Mouse (Mus musculus) stomach, embryonic 14.5 days (tissue): ENCODE measurements around the gene Atg2a. TPM values are rescaled to one million over a fixed set of nuclear protein-coding genes. Genes with fewer than 3 reads are reported as not detected.
"Not testable (repeated sequence)": the region's sequence is repeated elsewhere in the genome, so short reads cannot be mapped to it uniquely, and the experiment has no call there.

Experiments
- ATAC-seq: fragments of 200-750 bp; cut with Nextera tagmentation; 2 replicates; pipeline ENCODE4 v1.8.0; 2017; ENCODE audit warnings: low read depth, moderate TSS enrichment; ENCODE audit not compliant: insufficient number of reproducible peaks, insufficient read depth, low FRiP score
- H3K27ac ChIP-seq: fragments of 300-500 bp; sonication (generic); 2 replicates; pipeline ENCODE4 v1.5.1; 2014; ENCODE audit warnings: mild to moderate bottlenecking, low read length, moderate library complexity, mixed read lengths
- H3K27me3 ChIP-seq: fragments of 300-500 bp; sonication (generic); 2 replicates; pipeline ENCODE4 v1.6.1; 2014; ENCODE audit warnings: low read length, control low read depth, mixed read lengths; ENCODE audit not compliant: control insufficient read depth, insufficient read depth
- H3K36me3 ChIP-seq: fragments of 300-500 bp; sonication (generic); 2 replicates; pipeline ENCODE4 v1.6.1; 2014; ENCODE audit warnings: mild to moderate bottlenecking, control low read depth, low read length, moderate library complexity, mixed read lengths; ENCODE audit not compliant: control insufficient read depth, insufficient read depth
- H3K4me1 ChIP-seq: fragments of 300-500 bp; sonication (generic); 2 replicates; pipeline ENCODE4 v1.6.1; 2014; ENCODE audit warnings: low read length, control low read depth, mixed read lengths; ENCODE audit not compliant: control insufficient read depth, insufficient read depth
- H3K4me2 ChIP-seq: fragments of 300-500 bp; sonication (generic); replicated peaks from 2 replicates; pipeline ENCODE4 v1.6.1; 2014; ENCODE audit warnings: low read depth, low read length, control low read depth
- H3K4me3 ChIP-seq: fragments of 300-500 bp; sonication (generic); 2 replicates; pipeline ENCODE4 v1.5.1; 2014; ENCODE audit warnings: low read depth, low read length, control low read depth
- H3K9ac ChIP-seq: fragments of 300-500 bp; sonication (generic); replicated peaks from 2 replicates; pipeline ENCODE4 v1.6.1; 2014; ENCODE audit warnings: low read depth, mild to moderate bottlenecking, control low read depth, low read length, moderate library complexity, mixed read lengths
- H3K9me3 ChIP-seq: fragments of 300-500 bp; sonication (generic); 2 replicates; pipeline ENCODE4 v1.6.1; 2016; ENCODE audit warnings: low read depth, low read length, control low read depth; ENCODE audit not compliant: control insufficient read depth
- WGBS: fragments of 180-500 bp; shearing (Covaris S2); extraction: QIAGEN DNeasy Blood & Tissue Kit; methylation state at CpG from one replicate; pipeline ENCODE4 v1.1.7; 2014; 5-methylcytosine and 5-hydroxymethylcytosine counted together
- microRNA counts: library from miRNA; unstranded; fragments of <30 nt; microRNA quantifications from one replicate; lab custom pipeline; 2016
- microRNA-seq: library from miRNA; unstranded; fragments of <30 nt; microRNA quantifications from one replicate; pipeline ENCODE4, GENCODE M21; 2016
- polyA plus RNA-seq: library from polyadenylated mRNA; unstranded; fragments of >200 nt; fragmentation: Nextera tagmentation; extraction: Ambion mirVana; gene quantifications from 2 replicates; pipeline ENCODE4 v1.2.1, GENCODE M21; 2014

The Atg2a gene
- polyA plus RNA-seq, 1 experiment from 2014 or later = 10.4 TPM

DNA sequence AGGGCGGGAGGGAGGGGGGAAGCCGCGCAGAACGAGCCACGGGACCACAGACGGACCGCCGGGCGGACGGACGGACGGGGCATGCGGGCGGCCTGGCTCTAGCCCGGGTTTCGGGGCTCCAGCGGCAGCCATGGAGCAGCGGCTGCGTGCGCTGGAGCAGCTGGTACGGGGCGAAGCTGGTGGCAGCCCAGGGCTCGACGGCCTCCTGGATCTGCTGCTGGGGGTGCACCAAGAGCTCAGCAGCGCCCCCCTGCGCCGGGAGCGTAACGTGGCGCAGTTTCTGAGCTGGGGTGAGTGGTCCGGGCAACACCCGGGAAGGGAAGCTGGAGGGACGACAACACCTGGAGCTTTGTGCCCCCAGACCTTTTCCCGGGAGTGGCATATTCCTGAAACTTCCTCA, 65.1 kb downstream of the Atg2a start:
- no peaks in the 10 kb centered on the region for H3K27me3 ChIP-seq
- peaks cover 16% of the 10 kb centered on the region for H3K4me1 ChIP-seq
- H3K9ac ChIP-seq = peak overlapping the region; percentile 48; the same call in 1 of the 2 replicates
- peak; percentile 70 for ATAC-seq
- H3K4me2 ChIP-seq = peak overlapping the region; percentile 48
- H3K9me3 ChIP-seq = no peaks in the 10 kb centered on the region
- H3K36me3 ChIP-seq = peaks cover 10% of the 10 kb centered on the region; the same call in 1 of the 2 replicates
- WGBS = 0% methylated on average over 28 of the region's 34 CpGs
- H3K27ac ChIP-seq = peak overlapping the region; percentile 40; the same call in 1 of the 2 replicates
- peak overlapping the region; percentile 56 for H3K4me3 ChIP-seq

DNA sequence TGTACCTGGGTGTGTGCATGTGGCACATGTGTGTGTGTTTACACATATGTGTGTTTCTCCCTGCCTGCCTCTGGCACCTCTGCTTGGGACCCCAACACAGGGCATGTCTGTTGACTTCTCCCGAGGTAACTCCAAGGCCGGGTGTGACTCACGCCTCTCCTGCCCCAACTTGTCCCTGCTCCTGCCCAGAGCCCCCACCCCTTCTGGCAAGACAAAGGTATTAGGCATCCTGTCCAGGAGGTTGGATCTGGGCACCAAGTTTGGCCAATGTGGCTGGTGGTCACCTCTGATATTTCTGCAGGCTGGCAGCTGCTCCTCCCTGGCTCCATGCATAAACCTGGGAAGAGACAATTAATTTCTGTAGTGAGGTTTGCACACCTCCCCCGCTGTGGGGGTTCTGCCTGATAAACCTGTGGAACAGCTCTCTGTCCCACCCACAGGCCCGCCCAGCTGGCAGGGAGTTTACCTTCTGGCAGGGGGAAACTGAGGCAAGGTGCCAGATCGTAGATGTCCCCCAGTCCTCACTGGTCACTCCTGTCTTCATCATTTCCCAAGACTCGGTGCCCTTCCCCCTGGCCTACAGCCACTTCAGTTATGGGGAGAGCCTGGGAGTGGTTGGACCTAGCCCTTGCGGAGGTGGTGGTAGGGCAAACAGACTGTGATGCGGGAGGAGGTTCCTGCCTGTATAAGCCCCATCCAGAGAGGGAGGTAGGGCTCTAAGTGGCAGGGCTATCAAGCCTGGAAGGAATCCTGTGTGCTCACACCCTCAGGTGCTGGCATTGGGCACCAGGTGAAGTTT, 66.5 kb downstream of the Atg2a start:
- Histone ChIP-seq H3K4me3 (peak overlapping the region; percentile 56), H3K9me3 (no peaks in the 10 kb centered on the region), H3K4me2 (peak overlapping the region; percentile 48), H3K27me3 (no peaks in the 10 kb centered on the region), H3K9ac (no peak overlapping the region), H3K36me3 (peaks cover 10% of the 10 kb centered on the region; the same call in 1 of the 2 replicates), H3K27ac (peak overlapping the region; percentile 71; the same call in 1 of the 2 replicates), H3K4me1 (peaks cover 16% of the 10 kb centered on the region)
- WGBS = 59% methylated on average over 9 of the region's 9 CpGs
- no peak for ATAC-seq

DNA sequence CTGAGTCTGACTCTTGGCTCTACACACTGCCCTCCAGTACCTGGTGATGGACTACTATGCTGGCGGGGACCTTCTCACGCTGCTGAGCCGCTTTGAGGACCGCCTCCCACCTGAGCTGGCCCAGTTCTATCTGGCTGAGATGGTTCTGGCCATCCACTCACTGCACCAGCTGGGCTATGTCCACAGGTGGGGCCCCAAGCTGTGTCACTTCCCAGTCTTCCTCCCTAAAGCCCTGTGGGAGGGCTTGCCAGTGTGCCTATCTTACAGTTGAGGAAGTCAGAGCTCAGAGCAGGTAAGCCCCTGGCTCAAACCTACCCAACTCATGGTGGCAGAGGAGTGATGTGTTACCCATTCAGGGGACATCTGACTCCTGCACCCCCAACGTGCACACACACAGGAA, 68.7 kb downstream of the Atg2a start:
- Histone ChIP-seq H3K27me3 (no peaks in the 10 kb centered on the region), H3K9ac (no peak overlapping the region)
- 81% methylated on average over 5 of the region's 5 CpGs for WGBS

DNA sequence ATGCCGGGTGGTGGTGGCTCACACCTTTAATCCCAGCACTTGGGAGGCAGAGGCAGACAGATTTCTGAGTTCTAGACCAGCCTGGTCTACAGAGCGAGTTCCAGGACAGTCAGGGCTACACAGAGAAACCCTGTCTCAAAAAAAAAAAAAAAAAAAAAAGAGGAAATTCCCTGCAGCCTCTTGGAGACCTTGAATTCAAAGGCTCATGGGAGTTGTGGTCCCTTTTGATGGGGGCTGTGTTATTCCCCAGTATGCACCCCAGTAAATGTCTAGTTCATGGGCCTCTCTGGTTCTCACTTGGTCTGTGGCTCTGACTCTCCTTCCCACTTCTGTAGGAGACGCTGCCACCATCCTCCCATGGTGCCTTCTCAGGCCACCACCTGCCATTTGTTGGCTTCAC, 70.3 kb downstream of the Atg2a start:
- not testable (repeated sequence) for H3K27me3 ChIP-seq, H3K27ac ChIP-seq, H3K9ac ChIP-seq, ATAC-seq, H3K9me3 ChIP-seq, H3K4me2 ChIP-seq, H3K4me3 ChIP-seq
- Histone ChIP-seq H3K36me3 (peaks cover 42% of the 10 kb centered on the region), H3K4me1 (peaks cover 14% of the 10 kb centered on the region)
- 97% methylated on average over 3 of the region's 3 CpGs for WGBS

More for the DNA sequence above, 68.7 kb downstream of the Atg2a start:
- peaks cover 16% of the 10 kb centered on the region for H3K4me1 ChIP-seq
- no peaks in the 10 kb centered on the region for H3K9me3 ChIP-seq
- peaks cover 29% of the 10 kb centered on the region for H3K36me3 ChIP-seq
- no peak overlapping the region for H3K4me2 ChIP-seq
- no peak for ATAC-seq
- H3K27ac ChIP-seq = no peak overlapping the region
- H3K4me3 ChIP-seq = no peak overlapping the region

MicroRNAs within 50 kb of the gene (microRNA counts, 519-probe panel; counts per million panel counts)
- 3,472 counts per million, percentile 68 among the panel's probes with 10 or more counts for microRNA mmu-miR-192 (lab: Ali Mortazavi, UCI)

Small RNA genes lying within 50 kb of the gene (microRNA-seq; reads per million reads assigned to microRNA genes)
- gene Mir192 (1,157 reads per million, percentile 73 among the genes with 10 or more reads in this experiment), gene Mir194-2 (532 reads per million, percentile 66 among the genes with 10 or more reads in this experiment)

Other genes with a start within 250 kb of the Atg2a start
- gene Capn1, start 225.8 kb upstream of the Atg2a start, polyA plus RNA-seq = 16.1 and 16.6 TPM in 2 replicates
- gene Syvn1, start 195.1 kb upstream of the Atg2a start, polyA plus RNA-seq = 24.8 and 27.5 TPM in 2 replicates
- 75.5 and 77.4 TPM in 2 replicates for gene Mrpl49, start 183.9 kb upstream of the Atg2a start, polyA plus RNA-seq
- gene Fau, start 183.8 kb upstream of the Atg2a start, polyA plus RNA-seq = 902 and 945 TPM in 2 replicates
- 27.6 and 30.8 TPM in 2 replicates for gene Znhit2, start 180.5 kb upstream of the Atg2a start, polyA plus RNA-seq
- 24.8 and 24.9 TPM in 2 replicates for gene Tm7sf2, start 173.3 kb upstream of the Atg2a start, polyA plus RNA-seq
- gene Vps51, start 164.4 kb upstream of the Atg2a start, polyA plus RNA-seq = 60.1 and 66.7 TPM in 2 replicates
- not detected in 2 replicates for gene Tmem262, start 161.6 kb upstream of the Atg2a start, polyA plus RNA-seq
- 1.0 and 2.1 TPM in 2 replicates for gene Gm28374, start 159.4 kb upstream of the Atg2a start, polyA plus RNA-seq
- 77.7 and 81.6 TPM in 2 replicates for gene Zfpl1, start 156.7 kb upstream of the Atg2a start, polyA plus RNA-seq
- 37.2 and 39.0 TPM in 2 replicates for gene Cdca5, start 156.7 kb upstream of the Atg2a start, polyA plus RNA-seq
- gene AC131692.1, start 147.2 kb upstream of the Atg2a start, polyA plus RNA-seq = 0.42 and 0.62 TPM in 2 replicates
- 0.54 and 0.64 TPM in 2 replicates for gene Naaladl1, start 135.9 kb upstream of the Atg2a start, polyA plus RNA-seq
- 45.4 and 47.9 TPM in 2 replicates for gene Sac3d1, start 123.0 kb upstream of the Atg2a start, polyA plus RNA-seq
- gene Snx15, start 113.4 kb upstream of the Atg2a start, polyA plus RNA-seq = 27.6 and 30.6 TPM in 2 replicates
- gene Batf2, start 100.7 kb upstream of the Atg2a start, polyA plus RNA-seq = 0.23 and 0.34 TPM in 2 replicates
- gene Arl2, start 100.1 kb upstream of the Atg2a start, polyA plus RNA-seq = 101 and 107 TPM in 2 replicates
- gene Majin, start 57.3 kb upstream of the Atg2a start, polyA plus RNA-seq = not detected in 2 replicates
- gene Gpha2, start 15.3 kb upstream of the Atg2a start, polyA plus RNA-seq = 0.90 TPM in 1 of 2 replicates, not detected in the other
- gene Ppp2r5b, start 5.8 kb upstream of the Atg2a start, polyA plus RNA-seq = 22.1 and 23.5 TPM in 2 replicates
- gene Ehd1, start 35.1 kb downstream of the Atg2a start, polyA plus RNA-seq = 44.9 and 46.2 TPM in 2 replicates
- gene Cdc42bpg, start 64.8 kb downstream of the Atg2a start, polyA plus RNA-seq = 2.2 and 2.3 TPM in 2 replicates
- 40.0 and 41.3 TPM in 2 replicates for gene Men1, start 93.3 kb downstream of the Atg2a start, polyA plus RNA-seq
- 10.0 TPM in 2 replicates for gene Map4k2, start 99.5 kb downstream of the Atg2a start, polyA plus RNA-seq
- gene Sf1, start 122.0 kb downstream of the Atg2a start, polyA plus RNA-seq = 126 and 139 TPM in 2 replicates
- gene Pygm, start 142.7 kb downstream of the Atg2a start, polyA plus RNA-seq = 9.3 and 10.1 TPM in 2 replicates
- gene Rasgrp2, start 157.7 kb downstream of the Atg2a start, polyA plus RNA-seq = 38.6 and 47.8 TPM in 2 replicates
- 2.5 and 2.6 TPM in 2 replicates for gene Nrxn2, start 177.1 kb downstream of the Atg2a start, polyA plus RNA-seq